Comparison of ENCODE assay signal across 16 mouse cellular contexts in the genomic region with DNA sequence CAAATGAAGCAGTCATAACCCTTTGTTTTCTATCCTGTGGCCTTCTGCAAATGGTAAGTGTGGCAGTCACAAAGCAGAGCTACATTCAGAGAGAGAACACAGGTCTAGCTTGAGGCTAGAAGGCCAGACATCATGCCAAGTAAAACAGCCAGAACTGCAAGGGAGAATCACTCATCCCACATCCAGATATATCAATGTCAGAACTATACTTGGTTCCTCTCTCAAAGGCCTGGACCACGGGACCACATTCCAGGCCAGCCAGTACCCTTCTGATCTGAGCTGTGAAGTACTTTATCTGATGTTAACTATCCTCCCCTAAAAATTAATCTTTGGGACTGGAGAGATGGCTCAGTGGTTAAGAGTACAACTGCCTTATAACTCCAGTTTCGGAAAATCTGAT. TPM values are rescaled to one million over a fixed set of nuclear protein-coding genes. Genes with fewer than 3 reads are reported as not detected.
DNase-seq lines count a peak whose midpoint lies in the region; ATAC-seq and TF ChIP-seq lines count a peak whose summit lies in the region.
"Had no signal": no experiment of that assay in that cellular context is flagged by ENCODE, and none has a peak within 500 bp of the region (broad histone marks: within the 10 kb centered on the region; RNA-seq: fewer than 3 reads in every experiment).

No protein-coding gene starts in this region.

- no peaks in the 10 kb centered on the region for H3K27me3 ChIP-seq in forebrain, embryonic 13.5 days
- H3K27me3 ChIP-seq in forebrain, embryonic 16.5 days (replicated peaks; ENCODE audit: control insufficient read depth, insufficient read depth, low read length): no peaks in the 10 kb centered on the region
- no peaks in the 10 kb centered on the region for H3K27me3 ChIP-seq in heart, postnatal 0 days (ENCODE audit: control insufficient read depth, insufficient read depth, low read length)
- no peaks in the 10 kb centered on the region for H3K27me3 ChIP-seq in heart, embryonic 10.5 days (ENCODE audit: insufficient read depth, poor library complexity, severe bottlenecking)
- no peaks in the 10 kb centered on the region for H3K27me3 ChIP-seq in stomach, embryonic 16.5 days (ENCODE audit: control insufficient read depth, insufficient read depth, low read length)
- no peaks in the 10 kb centered on the region for H3K27me3 ChIP-seq in stomach, postnatal 0 days (ENCODE audit: control insufficient read depth, insufficient read depth, low read length)
- no peaks in the 10 kb centered on the region for H3K27me3 ChIP-seq in neural tube, embryonic 15.5 days (replicated peaks)
- H3K27me3 ChIP-seq: intestine, embryonic 15.5 days; liver, embryonic 15.5 days had no signal

- no peak for TF ChIP-seq EP300 in heart, postnatal 0 days (IDR thresholded peaks at IDR 0.05; ENCODE audit: low read depth)
- TF ChIP-seq EP300 in stomach, postnatal 0 days (optimal IDR thresholded peaks at IDR 0.05): no peak

- no peak for DNase-seq in heart, postnatal 0 days (ENCODE audit: low spot score)
- no peak for DNase-seq in heart, embryonic 10.5 days (ENCODE audit: low spot score)
- no peak for DNase-seq in stomach, postnatal 0 days (ENCODE audit: low spot score)
- no peak for DNase-seq in testis, postnatal 14 days (ENCODE audit: low spot score)
- DNase-seq: adrenal gland, postnatal 10 days; cerebellum, postnatal 14 days; kidney, postnatal 14 days; left cerebral cortex, postnatal 4 days; right cerebral cortex, postnatal 14 days; thymus, adult 2 months had no signal

- H3K4me2 ChIP-seq in forebrain, embryonic 13.5 days: no peak overlapping the region
- no peak overlapping the region for H3K4me2 ChIP-seq in forebrain, embryonic 16.5 days (ENCODE audit: low read length)
- no peak overlapping the region for H3K4me2 ChIP-seq in heart, postnatal 0 days (ENCODE audit: low read depth, low read length)
- H3K4me2 ChIP-seq in stomach, embryonic 16.5 days (ENCODE audit: low read depth, low read length): no peak overlapping the region
- H3K4me2 ChIP-seq in stomach, postnatal 0 days (replicated peaks; ENCODE audit: low read depth): no peak overlapping the region
- H3K4me2 ChIP-seq in neural tube, embryonic 15.5 days: no peak overlapping the region
- H3K4me2 ChIP-seq: intestine, embryonic 15.5 days; liver, embryonic 15.5 days had no signal

- ATAC-seq in forebrain, embryonic 13.5 days: no peak
- ATAC-seq in forebrain, embryonic 16.5 days: no peak
- ATAC-seq in heart, postnatal 0 days (ENCODE audit: insufficient read depth, low read depth): no peak
- ATAC-seq in stomach, embryonic 16.5 days (ENCODE audit: insufficient read depth, low FRiP score): no peak
- no peak for ATAC-seq in stomach, postnatal 0 days (ENCODE audit: low FRiP score, low TSS enrichment)
- no peak for ATAC-seq in neural tube, embryonic 15.5 days (ENCODE audit: low FRiP score)
- ATAC-seq: intestine, embryonic 15.5 days had no signal

- TF ChIP-seq CTCF in heart, postnatal 0 days (IDR thresholded peaks at IDR 0.05; ENCODE audit: low read depth): no peak
- TF ChIP-seq CTCF in stomach, postnatal 0 days (IDR thresholded peaks at IDR 0.05; ENCODE audit: low read depth): no peak

- WGBS in forebrain, embryonic 13.5 days: 79% methylated on average over 2 of the region's 2 CpGs
- 86% methylated on average over 2 of the region's 2 CpGs for WGBS in forebrain, embryonic 16.5 days
- 40% methylated on average over 2 of the region's 2 CpGs for WGBS in heart, postnatal 0 days
- 72% methylated on average over 2 of the region's 2 CpGs for WGBS in heart, embryonic 10.5 days
- WGBS in stomach, embryonic 16.5 days: 79% methylated on average over 2 of the region's 2 CpGs
- WGBS in stomach, postnatal 0 days: 86% methylated on average over 2 of the region's 2 CpGs
- 87% methylated on average over 2 of the region's 2 CpGs for WGBS in neural tube, embryonic 15.5 days

- no peaks in the 10 kb centered on the region for H3K9me3 ChIP-seq in forebrain, embryonic 13.5 days (replicated peaks)
- H3K9me3 ChIP-seq in forebrain, embryonic 16.5 days (ENCODE audit: control insufficient read depth, low read length): no peaks in the 10 kb centered on the region
- no peaks in the 10 kb centered on the region for H3K9me3 ChIP-seq in heart, postnatal 0 days (replicated peaks; ENCODE audit: control insufficient read depth, low read length)
- H3K9me3 ChIP-seq in heart, embryonic 10.5 days: no peaks in the 10 kb centered on the region
- no peaks in the 10 kb centered on the region for H3K9me3 ChIP-seq in stomach, embryonic 16.5 days (replicated peaks; ENCODE audit: control insufficient read depth, low read length)
- no peaks in the 10 kb centered on the region for H3K9me3 ChIP-seq in stomach, postnatal 0 days (ENCODE audit: control insufficient read depth, low read length)
- no peaks in the 10 kb centered on the region for H3K9me3 ChIP-seq in neural tube, embryonic 15.5 days (replicated peaks)
- H3K9me3 ChIP-seq: intestine, embryonic 15.5 days; liver, embryonic 15.5 days had no signal

- peaks cover 41% of the 10 kb centered on the region for H3K36me3 ChIP-seq in forebrain, embryonic 13.5 days (ENCODE audit: poor library complexity, severe bottlenecking)
- peaks cover 14% of the 10 kb centered on the region for H3K36me3 ChIP-seq in forebrain, embryonic 16.5 days (ENCODE audit: control insufficient read depth, insufficient read depth)
- H3K36me3 ChIP-seq in heart, postnatal 0 days (replicated peaks; ENCODE audit: control insufficient read depth, insufficient read depth, low read length): peaks cover 48% of the 10 kb centered on the region
- peaks cover 53% of the 10 kb centered on the region for H3K36me3 ChIP-seq in heart, embryonic 10.5 days
- peaks cover 13% of the 10 kb centered on the region; the same call in 1 of the 2 replicates for H3K36me3 ChIP-seq in stomach, embryonic 16.5 days (ENCODE audit: control insufficient read depth, insufficient read depth, low read length)
- peaks cover 17% of the 10 kb centered on the region; the same call in 1 of the 2 replicates for H3K36me3 ChIP-seq in stomach, postnatal 0 days (ENCODE audit: control insufficient read depth, insufficient read depth, low read length)
- H3K36me3 ChIP-seq in neural tube, embryonic 15.5 days: peaks cover 37% of the 10 kb centered on the region

- H3K4me3 ChIP-seq in forebrain, embryonic 13.5 days: no peak overlapping the region
- no peak overlapping the region for H3K4me3 ChIP-seq in forebrain, embryonic 16.5 days (replicated peaks; ENCODE audit: low read length)
- H3K4me3 ChIP-seq in heart, postnatal 0 days (ENCODE audit: low read depth, low read length): no peak overlapping the region
- no peak overlapping the region for H3K4me3 ChIP-seq in heart, embryonic 10.5 days
- H3K4me3 ChIP-seq in stomach, embryonic 16.5 days (replicated peaks; ENCODE audit: low read length): no peak overlapping the region
- no peak overlapping the region for H3K4me3 ChIP-seq in stomach, postnatal 0 days (ENCODE audit: low read depth, low read length)
- no peak overlapping the region for H3K4me3 ChIP-seq in neural tube, embryonic 15.5 days (replicated peaks)
- H3K4me3 ChIP-seq: intestine, embryonic 15.5 days; liver, embryonic 15.5 days had no signal

- peaks cover 18% of the 10 kb centered on the region for H3K4me1 ChIP-seq in forebrain, embryonic 13.5 days
- H3K4me1 ChIP-seq in forebrain, embryonic 16.5 days (replicated peaks; ENCODE audit: control insufficient read depth, insufficient read depth, low read length): peaks cover 8% of the 10 kb centered on the region
- H3K4me1 ChIP-seq in heart, postnatal 0 days (ENCODE audit: control insufficient read depth, insufficient read depth): peaks cover 21% of the 10 kb centered on the region
- peaks cover 6% of the 10 kb centered on the region; the same call in 1 of the 2 replicates for H3K4me1 ChIP-seq in heart, embryonic 10.5 days
- no peaks in the 10 kb centered on the region for H3K4me1 ChIP-seq in stomach, embryonic 16.5 days (ENCODE audit: control insufficient read depth, insufficient read depth, low read length)
- no peaks in the 10 kb centered on the region for H3K4me1 ChIP-seq in stomach, postnatal 0 days (replicated peaks; ENCODE audit: control insufficient read depth, insufficient read depth)
- peaks cover 19% of the 10 kb centered on the region for H3K4me1 ChIP-seq in neural tube, embryonic 15.5 days
- H3K4me1 ChIP-seq: intestine, embryonic 15.5 days; liver, embryonic 15.5 days had no signal

- H3K9ac ChIP-seq in forebrain, embryonic 13.5 days: peak overlapping the region; percentile 26; the same call in 1 of the 2 replicates
- H3K9ac ChIP-seq in forebrain, embryonic 16.5 days (replicated peaks; ENCODE audit: low read depth, low read length): no peak overlapping the region
- peak overlapping the region; percentile 11; the same call in 1 of the 2 replicates for H3K9ac ChIP-seq in heart, postnatal 0 days (replicated peaks; ENCODE audit: low read depth, low read length)
- no peak overlapping the region for H3K9ac ChIP-seq in stomach, embryonic 16.5 days (ENCODE audit: low read length)
- no peak overlapping the region for H3K9ac ChIP-seq in stomach, postnatal 0 days (ENCODE audit: low read length)
- H3K9ac ChIP-seq in neural tube, embryonic 15.5 days (replicated peaks): no peak overlapping the region
- H3K9ac ChIP-seq: intestine, embryonic 15.5 days; liver, embryonic 15.5 days had no signal

- H3K27ac ChIP-seq in forebrain, embryonic 13.5 days: 0 out of 2 replicates have a peak overlapping the region, but pooled peaks have one; percentile 40
- no peak overlapping the region for H3K27ac ChIP-seq in forebrain, embryonic 16.5 days (ENCODE audit: low read length)
- peak overlapping the region; percentile 39 for H3K27ac ChIP-seq in heart, postnatal 0 days (ENCODE audit: low read depth)
- H3K27ac ChIP-seq in heart, embryonic 10.5 days: no peak overlapping the region
- 0 out of 2 replicates have a peak overlapping the region, but pooled peaks have one; percentile 12 for H3K27ac ChIP-seq in stomach, embryonic 16.5 days (ENCODE audit: low read length)
- H3K27ac ChIP-seq in stomach, postnatal 0 days (replicated peaks): no peak overlapping the region
- H3K27ac ChIP-seq in neural tube, embryonic 15.5 days (replicated peaks): peak overlapping the region; percentile 29
- H3K27ac ChIP-seq: intestine, embryonic 15.5 days; liver, embryonic 15.5 days had no signal

RNA-seq across cellular contexts. Expression of gene Bsn, which starts 22.2 kb away (rescaled TPM):
- polyA plus RNA-seq in forebrain, embryonic 13.5 days (2015; fragmentation: Nextera tagmentation; extraction: Ambion mirVana): 4.7 TPM in 2 replicates
- 7.0 and 8.5 TPM in 2 replicates for polyA plus RNA-seq in forebrain, embryonic 16.5 days (2015; fragmentation: Nextera tagmentation; extraction: Ambion mirVana)
- total RNA-seq in heart, postnatal 0 days (2014; rRNA removed; ENCODE audit: low replicate concordance): 0.42 TPM in 1 of 2 replicates, not detected in the other
- 0.01 and 0.03 TPM in 2 replicates for polyA plus RNA-seq in heart, postnatal 0 days (2015; fragmentation: Nextera tagmentation; extraction: Ambion mirVana)
- polyA plus RNA-seq in heart, embryonic 10.5 days (2016; fragmentation: Nextera tagmentation; extraction: Ambion mirVana): 1.3 and 1.4 TPM in 2 replicates
- polyA plus RNA-seq in stomach, embryonic 16.5 days (2015; fragmentation: Nextera tagmentation; extraction: Ambion mirVana): 2.9 and 3.2 TPM in 2 replicates
- polyA plus RNA-seq in stomach, postnatal 0 days (2015; fragmentation: Nextera tagmentation; extraction: Ambion mirVana): 1.6 and 2.0 TPM in 2 replicates
- 8.8 and 9.7 TPM in 2 replicates for polyA plus RNA-seq in neural tube, embryonic 15.5 days (2015; fragmentation: Nextera tagmentation; extraction: Ambion mirVana)

RNA-seq across cellular contexts. Expression of gene Dag1, which starts 51.3 kb away (rescaled TPM):
- 40.8 and 45.4 TPM in 2 replicates for polyA plus RNA-seq in forebrain, embryonic 13.5 days (2015; fragmentation: Nextera tagmentation; extraction: Ambion mirVana)
- 56.3 and 57.9 TPM in 2 replicates for polyA plus RNA-seq in forebrain, embryonic 16.5 days (2015; fragmentation: Nextera tagmentation; extraction: Ambion mirVana)
- total RNA-seq in heart, postnatal 0 days (2014; rRNA removed; ENCODE audit: low replicate concordance): 209 and 229 TPM in 2 replicates
- 99.2 and 106 TPM in 2 replicates for polyA plus RNA-seq in heart, postnatal 0 days (2015; fragmentation: Nextera tagmentation; extraction: Ambion mirVana)
- 128 and 197 TPM in 2 replicates for polyA plus RNA-seq in heart, embryonic 10.5 days (2016; fragmentation: Nextera tagmentation; extraction: Ambion mirVana)
- 90.8 and 91.8 TPM in 2 replicates for polyA plus RNA-seq in stomach, embryonic 16.5 days (2015; fragmentation: Nextera tagmentation; extraction: Ambion mirVana)
- 52.7 and 59.2 TPM in 2 replicates for polyA plus RNA-seq in stomach, postnatal 0 days (2015; fragmentation: Nextera tagmentation; extraction: Ambion mirVana)
- 64.0 and 70.4 TPM in 2 replicates for polyA plus RNA-seq in neural tube, embryonic 15.5 days (2015; fragmentation: Nextera tagmentation; extraction: Ambion mirVana)

Comparison
In these comparisons a context has a peak if more than half of its experiments do, and no peak if none do; other contexts are left out.
1. H3K27ac ChIP-seq: peak in forebrain, embryonic 13.5 days (single experiment), heart, postnatal 0 days (single experiment), stomach, embryonic 16.5 days (single experiment) and neural tube, embryonic 15.5 days (single experiment); none in forebrain, embryonic 16.5 days (single experiment), heart, embryonic 10.5 days (single experiment) and stomach, postnatal 0 days (single experiment).
2. H3K9ac ChIP-seq: peak in forebrain, embryonic 13.5 days (single experiment) and heart, postnatal 0 days (single experiment); none in forebrain, embryonic 16.5 days (single experiment), stomach, embryonic 16.5 days (single experiment), stomach, postnatal 0 days (single experiment) and neural tube, embryonic 15.5 days (single experiment).